Mouse (Mus musculus): ENCODE results near the gene Ammecr1.

DNA sequence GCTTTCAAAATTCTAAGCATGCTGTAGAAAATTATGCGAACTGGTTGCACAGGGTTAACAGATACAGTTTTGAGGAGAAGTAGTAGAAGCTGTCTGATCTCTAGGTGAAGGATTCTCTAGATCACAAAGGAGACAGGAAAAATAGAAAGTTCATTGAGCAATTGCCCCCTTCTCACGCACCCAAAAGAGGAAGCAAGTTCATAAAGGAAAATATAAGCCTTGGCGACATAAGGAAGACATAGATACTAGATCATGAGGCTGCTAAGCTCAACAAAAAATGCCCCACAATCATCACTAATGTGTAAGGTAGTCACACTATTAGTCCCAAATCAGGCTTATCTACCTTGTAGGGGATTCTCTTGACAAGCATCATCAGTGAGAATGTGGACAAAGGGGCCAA, 17.6 kb upstream of the Ammecr1 start:
- TF ChIP-seq CTCF (conservative IDR thresholded peaks at IDR 0.05; ENCODE audit: low read length) (no peak), NANOG (IDR thresholded peaks at IDR 0.05; ENCODE audit: borderline replicate concordance, low read length) (no peak), POU5F1 (IDR thresholded peaks at IDR 0.05; ENCODE audit: borderline replicate concordance, low read length) (no peak)

All from E14TG2a.4 (cell line).